Mouse (Mus musculus) kidney, embryonic 16.5 days (tissue): Measurements from ENCODE around the gene Tia1. TPM values are rescaled to one million over a fixed set of nuclear protein-coding genes. Genes with fewer than 3 reads are reported as not detected.
A peak's percentile ranks its signal among the peaks of the same experiment; 100 is the strongest.

Source experiments
- ATAC-seq: fragments of 200-750 bp; cut with Nextera tagmentation; 2 replicates; pipeline ENCODE4 v1.8.0; 2017; ENCODE audit warnings: moderate TSS enrichment; ENCODE audit not compliant: low FRiP score, low TSS enrichment
- H3K27ac ChIP-seq: fragments of 300-500 bp; sonication (generic); 2 replicates; pipeline ENCODE4 v1.5.1; 2014; ENCODE audit warnings: low read length
- H3K27me3 ChIP-seq: fragments of 300-500 bp; sonication (generic); 2 replicates; pipeline ENCODE4 v1.6.1; 2014; ENCODE audit warnings: low read length, control low read depth, mixed read lengths; ENCODE audit not compliant: insufficient read depth
- H3K36me3 ChIP-seq: fragments of 300-500 bp; sonication (generic); 2 replicates; pipeline ENCODE4 v1.6.1; 2014; ENCODE audit warnings: low read length, control low read depth, mixed read lengths; ENCODE audit not compliant: insufficient read depth
- H3K4me1 ChIP-seq: fragments of 300-500 bp; sonication (generic); 2 replicates; pipeline ENCODE4 v1.6.1; 2014; ENCODE audit warnings: low read length, control low read depth, mixed read lengths; ENCODE audit not compliant: insufficient read depth
- H3K4me2 ChIP-seq: fragments of 300-500 bp; sonication (generic); replicated peaks from 2 replicates; pipeline ENCODE4 v1.6.1; 2014; ENCODE audit warnings: low read depth, low read length
- H3K4me3 ChIP-seq: fragments of 300-500 bp; sonication (generic); 2 replicates; pipeline ENCODE4 v1.5.1; 2014; ENCODE audit warnings: mild to moderate bottlenecking, low read length
- H3K9ac ChIP-seq: fragments of 300-500 bp; sonication (generic); replicated peaks from 2 replicates; pipeline ENCODE4 v1.6.1; 2014; ENCODE audit warnings: low read length
- H3K9me3 ChIP-seq: fragments of 300-500 bp; sonication (generic); 2 replicates; pipeline ENCODE4 v1.6.1; 2016; ENCODE audit warnings: low read length, control low read depth
- WGBS: fragments of 180-500 bp; shearing (Covaris S2); extraction: QIAGEN DNeasy Blood & Tissue Kit; methylation state at CpG from one replicate; pipeline ENCODE4 v1.1.7; 2014; 5-methylcytosine and 5-hydroxymethylcytosine counted together
- polyA plus RNA-seq: library from polyadenylated mRNA; unstranded; fragments of >200 nt; fragmentation: Nextera tagmentation; extraction: Ambion mirVana; gene quantifications from 2 replicates; pipeline ENCODE4 v1.2.1, GENCODE M21; 2015

The Tia1 gene
- polyA plus RNA-seq, 1 experiment from 2014 or later, result 187 TPM

GRCm38 (mm10) chr6:86474646-86475181 is 70.7 kb downstream of the Tia1 start:
- no peaks in the 10 kb centered on the region for H3K9me3 ChIP-seq
- no peak overlapping the region for H3K4me3 ChIP-seq
- ATAC-seq, result no peak
- H3K4me1 ChIP-seq, result peaks cover 52% of the 10 kb centered on the region
- H3K27ac ChIP-seq, result peak overlapping the region; percentile 84; the same call in 1 of the 2 replicates
- H3K9ac ChIP-seq, result no peak overlapping the region
- H3K36me3 ChIP-seq, result no peaks in the 10 kb centered on the region; the same call in 1 of the 2 replicates
- H3K4me2 ChIP-seq, result no peak overlapping the region
- H3K27me3 ChIP-seq, result no peaks in the 10 kb centered on the region

- Histone ChIP-seq H3K27ac (peak overlapping the region; percentile 84), H3K9ac (peak overlapping the region; percentile 25; the same call in 1 of the 2 replicates), H3K36me3 (no peaks in the 10 kb centered on the region), H3K4me2 (no peak overlapping the region), H3K27me3 (no peaks in the 10 kb centered on the region), H3K4me3 (no peak overlapping the region), H3K4me1 (peaks cover 61% of the 10 kb centered on the region), H3K9me3 (no peaks in the 10 kb centered on the region)
- WGBS, result 28% methylated on average over 9 of the region's 9 CpGs
- ATAC-seq, result no peak
Measured at GRCm38 (mm10) chr6:86475462-86476167, 71.6 kb downstream of the Tia1 start.

GRCm38 (mm10) chr6:86476931-86477330 is 72.9 kb downstream of the Tia1 start:
- ATAC-seq, result no peak
- Histone ChIP-seq H3K27me3 (no peaks in the 10 kb centered on the region), H3K9ac (no peak overlapping the region), H3K4me1 (peaks cover 66% of the 10 kb centered on the region), H3K4me3 (no peak overlapping the region), H3K27ac (peak overlapping the region; percentile 93; the same call in 1 of the 2 replicates), H3K4me2 (no peak overlapping the region), H3K9me3 (no peaks in the 10 kb centered on the region), H3K36me3 (no peaks in the 10 kb centered on the region)
- WGBS, result 74% methylated on average over 5 of the region's 5 CpGs

- 36% methylated on average over 3 of the region's 3 CpGs for WGBS
- Histone ChIP-seq H3K36me3 (no peaks in the 10 kb centered on the region), H3K4me1 (peaks cover 55% of the 10 kb centered on the region), H3K4me2 (no peak overlapping the region), H3K4me3 (no peak overlapping the region), H3K9ac (0 out of 2 replicates have a peak overlapping the region, but pooled peaks have one; percentile 15), H3K9me3 (no peaks in the 10 kb centered on the region), H3K27me3 (no peaks in the 10 kb centered on the region), H3K27ac (peak overlapping the region; percentile 93)
- ATAC-seq, result peak; percentile 29; the same call in 1 of the 2 replicates
Measured at GRCm38 (mm10) chr6:86479311-86479710, 75.3 kb downstream of the Tia1 start.

- H3K27me3 ChIP-seq, result no peaks in the 10 kb centered on the region
- H3K4me2 ChIP-seq, result peak overlapping the region; percentile 53
- H3K4me1 ChIP-seq, result peaks cover 54% of the 10 kb centered on the region
- no peaks in the 10 kb centered on the region for H3K36me3 ChIP-seq
- H3K9ac ChIP-seq, result no peak overlapping the region; the same call in 1 of the 2 replicates
- no peak for ATAC-seq
- no peaks in the 10 kb centered on the region for H3K9me3 ChIP-seq
- H3K4me3 ChIP-seq, result no peak overlapping the region
- peak overlapping the region; percentile 93 for H3K27ac ChIP-seq
Measured at GRCm38 (mm10) chr6:86479816-86480188, 75.8 kb downstream of the Tia1 start.

- 13% methylated on average over 9 of the region's 9 CpGs for WGBS
- Histone ChIP-seq H3K27me3 (no peaks in the 10 kb centered on the region), H3K4me1 (peaks cover 50% of the 10 kb centered on the region), H3K27ac (peak overlapping the region; percentile 93), H3K4me3 (peak overlapping the region; percentile 28), H3K9ac (peak overlapping the region; percentile 65), H3K4me2 (peak overlapping the region; percentile 53), H3K36me3 (no peaks in the 10 kb centered on the region), H3K9me3 (no peaks in the 10 kb centered on the region)
- peak; percentile 67; the same call in 1 of the 2 replicates for ATAC-seq
Measured at GRCm38 (mm10) chr6:86480189-86480831, 76.3 kb downstream of the Tia1 start.

GRCm38 (mm10) chr6:86481871-86482270 is 77.9 kb downstream of the Tia1 start:
- no peak overlapping the region for H3K27ac ChIP-seq
- ATAC-seq, result no peak
- 91% methylated on average over 5 of the region's 5 CpGs for WGBS
- no peaks in the 10 kb centered on the region for H3K9me3 ChIP-seq
- peaks cover 48% of the 10 kb centered on the region for H3K4me1 ChIP-seq
- H3K9ac ChIP-seq, result no peak overlapping the region
- H3K4me2 ChIP-seq, result no peak overlapping the region
- no peaks in the 10 kb centered on the region for H3K27me3 ChIP-seq
- H3K36me3 ChIP-seq, result no peaks in the 10 kb centered on the region
- H3K4me3 ChIP-seq, result no peak overlapping the region

Other genes starting within 250 kb of the Tia1 start
- gene Tgfa, start 209.0 kb upstream of the Tia1 start, polyA plus RNA-seq, result 7.7 and 9.1 TPM in 2 replicates
- 145 and 146 TPM in 2 replicates for gene Fam136a, start 38.6 kb upstream of the Tia1 start, polyA plus RNA-seq
- gene Snrpg, start 32.9 kb upstream of the Tia1 start, polyA plus RNA-seq, result 575 and 578 TPM in 2 replicates
- gene Pcyox1, start 7.1 kb upstream of the Tia1 start, polyA plus RNA-seq, result 113 and 119 TPM in 2 replicates
- gene Gm44790, start 22.4 kb downstream of the Tia1 start, polyA plus RNA-seq, result 0.80 TPM in 1 of 2 replicates, not detected in the other
- gene C87436, start 34.2 kb downstream of the Tia1 start, polyA plus RNA-seq, result 22.0 and 28.4 TPM in 2 replicates
- 195 and 234 TPM in 2 replicates for gene Pcbp1, start 122.1 kb downstream of the Tia1 start, polyA plus RNA-seq
- gene Asprv1, start 223.9 kb downstream of the Tia1 start, polyA plus RNA-seq, result 0.89 and 0.99 TPM in 2 replicates